Mouse (Mus musculus): ENCODE results near the gene Pnrc2. TPM values are rescaled to one million over a fixed set of nuclear protein-coding genes. Genes with fewer than 3 reads are reported as not detected.

Pnrc2 gene
- polyA plus RNA-seq, 1 experiment from 2014 or later, result 191 TPM

DNA sequence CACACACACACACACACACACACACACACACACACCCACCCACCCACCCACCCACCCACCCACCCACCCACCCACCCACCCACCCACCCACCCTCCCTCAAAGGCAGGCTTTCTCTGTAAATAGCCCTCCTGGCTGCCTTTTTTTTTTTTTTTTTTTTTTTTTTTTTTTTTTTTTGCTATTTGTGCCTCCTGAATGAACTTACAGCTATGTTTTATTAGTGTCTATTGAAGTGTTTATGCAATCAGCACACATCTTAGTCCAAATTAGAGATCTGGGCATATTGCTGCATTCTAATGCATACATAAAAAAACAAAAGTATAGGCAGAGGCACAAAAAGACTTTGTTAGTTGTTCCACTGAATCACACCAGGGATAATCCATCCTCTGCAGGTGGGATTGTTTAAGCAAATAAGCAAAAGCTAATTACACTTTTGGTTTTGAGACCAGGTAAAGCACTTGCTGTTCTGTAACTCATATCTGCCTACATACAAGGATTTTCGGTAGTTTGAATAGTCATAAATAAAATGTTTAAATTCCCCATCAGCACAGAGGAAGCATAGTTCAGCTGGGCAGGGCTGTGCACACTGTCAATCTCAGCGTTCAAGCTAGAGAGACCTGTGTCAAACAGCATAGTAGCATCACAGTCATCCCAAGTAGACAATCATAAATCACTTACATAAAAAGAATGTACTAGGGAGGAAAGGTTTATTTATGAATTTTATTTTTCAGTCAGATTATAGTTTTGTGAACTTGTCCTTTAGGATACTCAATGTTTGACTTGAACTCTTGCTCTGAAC is 3.2 kb downstream of the Pnrc2 start:
- no peak for ATAC-seq (ENCODE audit: insufficient read depth)
- Histone ChIP-seq H3K9me3 (ENCODE audit: low read depth, low read length) (no peaks in the 10 kb centered on the region), H3K36me3 (ENCODE audit: insufficient read depth) (peaks cover 49% of the 10 kb centered on the region), H3K27me3 (ENCODE audit: insufficient read depth, low read length) (no peaks in the 10 kb centered on the region), H3K4me1 (ENCODE audit: insufficient read depth) (peaks cover 6% of the 10 kb centered on the region; the same call in 1 of the 2 replicates), H3K4me2 (peak overlapping the region; percentile 51), H3K27ac (ENCODE audit: low read depth) (peak overlapping the region; percentile 27; the same call in 1 of the 2 replicates), H3K9ac (no peak overlapping the region), H3K4me3 (ENCODE audit: low read depth, low read length) (peak overlapping the region; percentile 67; the same call in 1 of the 2 replicates)
- no peak for TF ChIP-seq CTCF (IDR thresholded peaks at IDR 0.05; ENCODE audit: low read depth)
- WGBS, result 27% methylated on average over 2 of the region's 2 CpGs
- DNase-seq, result peak; percentile 21

DNA sequence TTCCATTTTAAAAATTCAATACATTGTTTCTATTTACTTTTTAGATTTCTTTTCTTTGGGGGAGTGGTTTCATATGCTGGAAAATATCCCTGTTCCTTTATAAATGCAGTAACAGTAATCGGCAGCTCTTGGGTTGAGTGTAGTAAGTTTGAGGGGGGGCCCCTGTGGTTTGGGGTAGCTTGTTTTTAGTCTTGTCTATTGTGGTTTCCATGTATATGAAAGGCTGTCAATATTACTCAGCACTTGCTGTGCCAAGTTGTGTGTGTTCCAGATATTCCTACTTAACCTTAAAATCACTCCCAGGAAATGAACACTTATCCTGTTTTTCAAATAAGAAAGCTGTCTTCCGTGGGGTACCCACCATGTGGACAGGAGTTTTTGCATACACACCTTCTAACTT is 4.7 kb downstream of the Pnrc2 start:
- H3K9me3 ChIP-seq (ENCODE audit: low read depth, low read length), result no peaks in the 10 kb centered on the region
- no peaks in the 10 kb centered on the region for H3K27me3 ChIP-seq (ENCODE audit: insufficient read depth, low read length)
- H3K27ac ChIP-seq (ENCODE audit: low read depth), result peak overlapping the region; percentile 33; the same call in 1 of the 2 replicates
- WGBS, result 55% methylated on average over 2 of the region's 2 CpGs
- no peak overlapping the region for H3K4me3 ChIP-seq (ENCODE audit: low read depth, low read length)
- no peak for ATAC-seq (ENCODE audit: insufficient read depth)
- peaks cover 49% of the 10 kb centered on the region for H3K36me3 ChIP-seq (ENCODE audit: insufficient read depth)
- TF ChIP-seq CTCF (IDR thresholded peaks at IDR 0.05; ENCODE audit: low read depth), result no peak
- no peak overlapping the region for H3K9ac ChIP-seq
- no peak for DNase-seq
- H3K4me2 ChIP-seq, result no peak overlapping the region
- H3K4me1 ChIP-seq (ENCODE audit: insufficient read depth), result peaks cover 4% of the 10 kb centered on the region; the same call in 1 of the 2 replicates

DNA sequence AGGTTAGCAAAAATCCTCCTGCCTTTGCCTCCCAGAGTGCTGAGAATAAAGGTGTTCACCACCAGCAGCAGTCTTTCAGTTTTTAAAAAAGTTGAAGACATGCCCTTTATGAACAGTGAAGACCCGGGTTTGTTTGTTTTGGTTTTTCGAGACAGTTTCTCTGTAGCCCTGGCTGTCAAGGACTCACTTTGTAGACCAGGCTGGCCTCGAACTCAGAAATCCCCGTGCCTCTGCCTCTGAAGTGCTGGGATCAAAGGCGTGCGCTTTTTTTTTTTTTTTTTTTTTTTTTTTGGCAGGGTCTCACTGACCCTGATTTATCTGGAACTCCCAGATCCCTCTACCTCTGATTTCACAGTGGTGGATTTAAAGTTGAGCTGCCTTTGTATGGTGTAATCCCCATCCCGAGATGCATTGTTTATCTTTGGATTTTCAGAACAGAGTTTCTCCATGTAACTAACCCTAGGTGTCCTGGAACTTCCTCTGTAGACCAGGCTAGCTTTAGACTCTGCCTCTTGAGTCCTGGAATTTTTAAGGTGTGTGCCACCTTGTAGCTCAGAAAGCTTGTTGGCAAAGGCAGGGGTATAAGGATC is 16.0 kb downstream of the Pnrc2 start:
- DNase-seq (peak; percentile 41), ATAC-seq (ENCODE audit: insufficient read depth) (no peak)
- TF ChIP-seq CTCF (IDR thresholded peaks at IDR 0.05; ENCODE audit: low read depth), result no peak
- peak overlapping the region; percentile 91 for H3K4me2 ChIP-seq
- peak overlapping the region; percentile 91 for H3K4me3 ChIP-seq (ENCODE audit: low read depth, low read length)
- peak overlapping the region; percentile 98 for H3K9ac ChIP-seq
- no peak overlapping the region for H3K27ac ChIP-seq (ENCODE audit: low read depth)
- no peaks in the 10 kb centered on the region for H3K27me3 ChIP-seq (ENCODE audit: insufficient read depth, low read length)
- H3K4me1 ChIP-seq (ENCODE audit: insufficient read depth), result peaks cover 15% of the 10 kb centered on the region
- H3K36me3 ChIP-seq (ENCODE audit: insufficient read depth), result peaks cover 35% of the 10 kb centered on the region
- 4% methylated on average over 7 of the region's 7 CpGs for WGBS
- no peaks in the 10 kb centered on the region for H3K9me3 ChIP-seq (ENCODE audit: low read depth, low read length)

DNA sequence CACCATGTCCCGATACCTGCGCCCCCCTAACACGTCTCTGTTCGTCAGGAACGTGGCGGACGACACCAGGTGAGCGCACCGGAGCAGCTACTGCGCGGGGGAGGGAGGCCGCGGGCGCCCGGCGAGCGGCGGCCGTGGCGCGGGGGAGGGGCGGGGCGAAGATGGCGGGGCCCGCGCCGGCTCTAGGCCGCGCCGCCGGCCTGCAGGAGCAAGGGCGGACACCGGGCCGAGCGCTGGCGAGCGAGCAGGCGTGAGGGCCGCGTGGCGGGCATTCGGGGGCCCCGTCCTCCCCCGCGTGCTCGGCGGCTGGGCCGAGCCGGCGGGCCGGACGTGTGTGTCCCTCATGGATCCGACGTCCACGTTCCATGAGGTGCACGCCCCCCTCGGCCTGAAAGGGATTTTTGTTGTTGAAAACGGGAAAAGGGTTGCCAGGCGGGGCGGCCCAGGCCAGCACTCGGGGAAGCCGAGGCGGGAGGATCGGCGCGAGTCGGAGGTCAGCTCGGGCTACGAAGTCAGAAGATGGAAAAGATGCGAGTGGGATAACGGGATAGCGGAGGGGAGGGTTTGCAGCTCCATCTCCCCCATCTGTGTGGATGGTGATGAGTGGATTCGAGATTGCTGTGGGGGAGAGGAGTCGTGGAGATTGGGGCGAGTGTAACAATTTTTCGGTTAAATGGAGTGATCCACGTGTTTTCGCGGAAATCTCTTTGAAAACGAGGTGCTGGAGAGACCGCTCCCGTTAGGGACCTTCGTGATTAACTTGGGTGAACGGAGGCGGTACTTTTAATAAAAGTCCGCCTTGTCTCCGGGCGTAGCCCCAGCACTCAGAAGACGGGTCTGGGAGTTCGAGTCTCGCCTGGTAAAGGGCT is 17.2 kb downstream of the Pnrc2 start:
- no peak for TF ChIP-seq CTCF (IDR thresholded peaks at IDR 0.05; ENCODE audit: low read depth)
- no peaks in the 10 kb centered on the region for H3K9me3 ChIP-seq (ENCODE audit: low read depth, low read length)
- H3K9ac ChIP-seq, result peak overlapping the region; percentile 98
- ATAC-seq (ENCODE audit: insufficient read depth) (peak; percentile 72), DNase-seq (peak; percentile 82)
- H3K4me3 ChIP-seq (ENCODE audit: low read depth, low read length), result peak overlapping the region; percentile 91
- under 1% methylated on average over 88 of the region's 91 CpGs for WGBS
- peaks cover 23% of the 10 kb centered on the region for H3K36me3 ChIP-seq (ENCODE audit: insufficient read depth)
- peaks cover 15% of the 10 kb centered on the region for H3K4me1 ChIP-seq (ENCODE audit: insufficient read depth)
- peak overlapping the region; percentile 100 for H3K27ac ChIP-seq (ENCODE audit: low read depth)
- H3K27me3 ChIP-seq (ENCODE audit: insufficient read depth, low read length), result no peaks in the 10 kb centered on the region
- peak overlapping the region; percentile 91 for H3K4me2 ChIP-seq

DNA sequence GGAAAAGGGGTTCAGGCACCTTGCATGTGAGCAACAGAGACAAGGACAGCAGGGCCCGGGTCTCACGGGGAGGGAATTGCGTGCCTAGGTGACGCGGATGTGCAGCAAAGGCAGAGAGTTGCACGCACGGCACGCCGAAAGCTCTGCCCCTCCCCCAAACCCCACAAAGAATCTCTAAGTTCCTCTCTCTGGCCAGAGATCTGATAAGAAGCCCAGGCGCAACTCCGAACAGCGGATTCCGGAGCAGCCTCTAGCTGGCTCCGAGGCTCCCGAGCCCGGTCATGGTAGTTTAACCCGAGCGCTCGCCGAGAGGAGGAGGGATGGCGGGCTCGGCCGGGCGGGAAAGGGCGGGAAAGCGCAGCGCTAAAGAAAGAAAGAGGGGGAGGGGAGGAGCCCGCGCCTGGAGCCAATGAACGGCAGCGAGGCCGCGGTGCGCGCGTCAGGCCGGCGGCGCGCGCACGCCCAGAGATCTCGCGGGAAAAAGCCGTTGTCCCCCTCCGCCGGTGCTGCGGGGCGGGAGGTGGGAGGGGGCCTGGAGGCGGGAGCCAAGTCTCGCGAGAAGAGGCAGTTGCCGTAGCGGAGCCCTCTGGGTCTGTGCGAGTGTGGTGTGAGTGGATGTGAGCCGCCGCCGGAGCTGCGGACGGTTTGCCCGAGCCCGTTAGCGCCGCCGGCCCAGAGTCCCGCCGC is 18.0 kb downstream of the Pnrc2 start, which contains the start of gene Srsf10:
Srsf10 (plus strand) TSS at position 212 of the 687 bp plus-strand sequence.
- peak within 1 kb of the TSS; percentile 91 for H3K4me3 ChIP-seq (ENCODE audit: low read depth, low read length)
- DNase-seq, result peak; percentile 100
- no peaks in the 10 kb centered on the region for H3K27me3 ChIP-seq (ENCODE audit: insufficient read depth, low read length)
- peak within 1 kb of the TSS; percentile 98 for H3K9ac ChIP-seq
- peak within 1 kb of the TSS; percentile 91 for H3K4me2 ChIP-seq
- TF ChIP-seq CTCF (IDR thresholded peaks at IDR 0.05; ENCODE audit: low read depth), result no peak
- WGBS, result under 1% methylated on average over 67 of the region's 67 CpGs
- peaks cover 15% of the 10 kb centered on the region for H3K4me1 ChIP-seq (ENCODE audit: insufficient read depth)
- peaks cover 21% of the 10 kb centered on the region for H3K36me3 ChIP-seq (ENCODE audit: insufficient read depth)
- ATAC-seq (ENCODE audit: insufficient read depth), result peak; percentile 96
- peak within 1 kb of the TSS; percentile 100 for H3K27ac ChIP-seq (ENCODE audit: low read depth)
- H3K9me3 ChIP-seq (ENCODE audit: low read depth, low read length), result no peaks in the 10 kb centered on the region

DNA sequence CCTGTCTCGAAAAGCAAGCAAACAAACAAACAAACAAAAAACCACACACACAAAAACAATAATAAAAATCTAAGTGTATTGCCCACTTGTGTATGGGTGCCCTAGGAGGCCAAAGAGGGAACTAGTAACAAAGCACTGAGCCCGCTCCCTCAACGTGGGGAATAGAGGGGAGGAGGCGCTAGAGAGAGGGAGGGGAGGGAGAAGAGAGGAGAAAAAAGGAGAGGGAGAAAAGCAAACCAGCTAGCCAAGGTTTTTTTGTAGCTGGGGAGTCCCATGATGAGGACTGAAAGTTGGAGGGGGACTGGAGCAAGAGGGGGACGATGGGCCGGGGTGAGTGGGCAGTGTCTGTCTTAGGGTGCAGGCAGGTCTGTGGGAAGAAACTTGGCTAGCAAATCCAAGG is 18.6 kb downstream of the Pnrc2 start:
- Histone ChIP-seq H3K4me1 (ENCODE audit: insufficient read depth) (peaks cover 15% of the 10 kb centered on the region), H3K9ac (peak overlapping the region; percentile 98), H3K27me3 (ENCODE audit: insufficient read depth, low read length) (no peaks in the 10 kb centered on the region), H3K9me3 (ENCODE audit: low read depth, low read length) (no peaks in the 10 kb centered on the region), H3K36me3 (ENCODE audit: insufficient read depth) (peaks cover 15% of the 10 kb centered on the region), H3K4me3 (ENCODE audit: low read depth, low read length) (peak overlapping the region; percentile 91), H3K27ac (ENCODE audit: low read depth) (peak overlapping the region; percentile 100), H3K4me2 (peak overlapping the region; percentile 91)
- 4% methylated on average over 6 of the region's 6 CpGs for WGBS
- peak; percentile 18 for ATAC-seq (ENCODE audit: insufficient read depth)
- TF ChIP-seq CTCF (IDR thresholded peaks at IDR 0.05; ENCODE audit: low read depth), result peak; percentile 25; the same call in 1 of the 2 replicates
- peak; percentile 74 for DNase-seq

All from lung, embryonic 14.5 days (tissue).